Mouse (Mus musculus): ENCODE results near the gene Tmem63c. TPM values are rescaled to one million over a fixed set of nuclear protein-coding genes. Genes with fewer than 3 reads are reported as not detected.
A peak's percentile ranks its signal among the peaks of the same experiment; 100 is the strongest.

Tmem63c gene
- 10 to 100 TPM; 28.4 to 28.8 TPM for total RNA-seq (2021)
- long read RNA-seq, partial matches to known transcripts: 0 of 7 reads
- long read RNA-seq, other reads (novel, unspliced or antisense): 1 of 7 reads

GRCm38 (mm10) chr12:87021040-87021439, at the start of gene Tmem63c:
TSS of gene Tmem63c (plus strand) at chr12:87021340.
- DNase-seq (ENCODE audit: low spot score in 2 of 2): no peak

DNA sequence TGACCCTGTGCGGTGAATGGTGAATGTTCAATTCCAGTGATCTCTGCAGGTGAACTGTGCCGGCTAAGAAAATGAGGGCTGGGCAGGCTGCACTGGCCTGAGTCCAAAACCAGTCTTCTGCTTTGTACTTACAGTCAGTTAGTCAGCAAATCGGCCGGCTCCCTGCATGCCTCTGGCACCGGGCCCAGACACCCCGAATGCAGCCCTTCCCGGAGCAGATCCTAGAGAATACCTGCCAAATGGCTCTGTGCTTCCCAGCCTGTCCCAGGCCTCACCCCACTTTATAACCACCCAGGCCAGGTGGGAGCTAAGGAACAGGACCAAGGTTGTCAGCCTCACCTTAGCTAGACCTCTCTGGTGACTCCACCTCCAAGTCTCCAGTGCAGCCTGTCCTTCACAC, 47.9 kb upstream of the Tmem63c start:
- DNase-seq (ENCODE audit: low spot score in 2 of 2): peak; percentile 51 to 69

DNA sequence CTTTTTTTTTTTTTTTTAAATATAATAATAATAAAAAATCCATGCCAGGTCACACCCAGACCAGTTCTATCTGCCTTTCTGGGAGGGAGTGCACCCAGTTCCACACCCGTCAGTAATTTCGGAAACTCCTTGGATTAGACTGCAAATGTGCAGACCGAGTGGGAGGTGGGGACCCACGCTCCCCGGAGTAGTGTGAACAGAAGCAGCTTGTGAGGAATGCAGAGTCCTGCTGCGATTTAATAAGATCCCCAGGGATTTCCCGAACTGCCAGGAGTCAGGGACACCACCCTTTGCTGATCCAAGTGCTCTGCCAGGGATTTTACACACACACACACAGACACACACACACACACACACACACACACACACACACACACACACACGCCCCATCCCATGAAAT, 47.4 kb upstream of the Tmem63c start:
- no peak for DNase-seq (ENCODE audit: low spot score in 2 of 2)

- DNase-seq (ENCODE audit: low spot score in 2 of 2): peak; percentile 86 to 89
These were observed 46.5 kb upstream of the Tmem63c start for GRCm38 (mm10) chr12:86974387-86975288.

DNA sequence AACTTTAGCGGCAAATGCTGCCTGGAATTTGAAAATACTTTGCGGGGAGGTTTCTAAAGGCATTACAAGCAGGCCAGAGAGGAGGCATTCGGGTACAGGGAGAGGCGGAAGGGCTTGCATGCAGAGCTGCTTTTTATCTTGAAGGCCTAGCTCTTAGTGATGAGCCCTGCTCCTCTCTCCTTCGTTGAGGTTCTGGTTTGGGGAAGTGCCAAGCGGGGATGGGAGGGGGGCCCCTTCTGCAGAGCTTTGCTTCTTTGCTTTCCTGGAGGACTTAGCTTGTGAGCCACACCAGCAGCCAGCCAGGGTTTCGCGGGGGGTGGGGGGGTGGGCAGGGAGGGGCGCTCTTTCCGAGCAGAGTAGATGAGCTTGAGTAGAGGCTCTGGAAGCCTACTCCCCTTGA, 45.4 kb upstream of the Tmem63c start:
- no peak for DNase-seq (ENCODE audit: low spot score in 2 of 2)

DNA sequence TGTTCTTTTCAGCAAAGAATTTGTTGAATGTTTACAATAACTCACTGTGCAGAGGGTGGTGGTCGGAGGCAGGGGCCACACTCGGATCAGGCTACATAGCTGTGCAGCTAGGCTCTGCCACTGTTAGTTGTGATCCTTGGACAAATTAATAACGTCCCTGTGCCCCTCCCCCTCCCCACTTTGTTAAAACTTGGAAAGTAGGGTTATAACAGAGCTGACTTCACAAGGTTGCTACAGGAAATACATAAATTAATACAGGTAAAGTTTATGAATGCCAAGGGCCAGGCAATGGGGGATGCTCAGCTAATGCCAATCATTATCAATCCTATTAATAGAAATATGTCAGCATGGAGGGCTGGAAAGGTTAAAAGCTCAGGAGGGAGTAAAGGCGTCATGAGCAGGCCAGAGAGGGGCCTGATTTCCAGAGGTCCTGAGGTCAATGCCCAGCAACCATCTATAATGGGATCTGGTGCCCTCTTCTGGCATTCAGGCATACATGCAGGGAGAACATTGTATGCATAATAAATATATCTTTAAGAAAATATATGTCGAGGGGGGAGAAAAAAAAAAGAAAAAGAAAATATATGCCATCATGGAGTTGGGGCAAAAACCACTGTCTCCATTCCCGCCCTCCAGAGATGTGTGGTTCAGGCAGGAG, 44.5 kb upstream of the Tmem63c start:
- DNase-seq (ENCODE audit: low spot score in 2 of 2): no peak

GRCm38 (mm10) chr12:86977833-86978232, 43.3 kb upstream of the Tmem63c start:
- peak in 1 of 2 experiments; percentile 58 for DNase-seq (ENCODE audit: low spot score in 2 of 2)

GRCm38 (mm10) chr12:86981180-86981579, 40.0 kb upstream of the Tmem63c start:
- no peak for DNase-seq (ENCODE audit: low spot score in 2 of 2)

GRCm38 (mm10) chr12:86983470-86984193, 37.5 kb upstream of the Tmem63c start:
- peak; percentile 73 to 80 for DNase-seq (ENCODE audit: low spot score in 2 of 2)

- DNase-seq (ENCODE audit: low spot score in 2 of 2): peak in 1 of 2 experiments; percentile 51
These were observed 37.0 kb upstream of the Tmem63c start for GRCm38 (mm10) chr12:86984194-86984555.

- no peak for DNase-seq (ENCODE audit: low spot score in 2 of 2)
These were observed 34.6 kb upstream of the Tmem63c start for GRCm38 (mm10) chr12:86986562-86986961.

- DNase-seq (ENCODE audit: low spot score in 2 of 2): no peak
These were observed 32.9 kb upstream of the Tmem63c start for GRCm38 (mm10) chr12:86988227-86988626.

DNA sequence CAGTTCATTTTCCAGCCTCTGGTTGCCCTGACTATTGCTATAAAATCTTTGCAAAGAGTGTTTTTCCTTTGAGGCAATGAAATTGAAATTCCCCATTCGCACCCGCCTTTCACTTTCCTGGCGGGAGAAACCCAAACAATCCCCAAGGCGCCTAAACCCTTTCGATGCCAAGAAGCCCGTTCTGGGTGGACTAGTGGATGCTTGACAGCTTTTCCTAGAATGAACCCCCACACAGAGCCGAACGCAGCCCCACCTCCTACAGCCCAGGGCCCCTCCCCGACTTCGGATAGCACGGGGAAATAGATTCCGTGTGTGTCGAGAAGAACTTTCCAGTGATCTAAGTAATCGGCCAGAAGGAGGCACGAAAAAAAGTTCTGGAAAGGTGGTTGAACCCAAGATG, 31.8 kb upstream of the Tmem63c start:
- DNase-seq (ENCODE audit: low spot score in 2 of 2): no peak

DNA sequence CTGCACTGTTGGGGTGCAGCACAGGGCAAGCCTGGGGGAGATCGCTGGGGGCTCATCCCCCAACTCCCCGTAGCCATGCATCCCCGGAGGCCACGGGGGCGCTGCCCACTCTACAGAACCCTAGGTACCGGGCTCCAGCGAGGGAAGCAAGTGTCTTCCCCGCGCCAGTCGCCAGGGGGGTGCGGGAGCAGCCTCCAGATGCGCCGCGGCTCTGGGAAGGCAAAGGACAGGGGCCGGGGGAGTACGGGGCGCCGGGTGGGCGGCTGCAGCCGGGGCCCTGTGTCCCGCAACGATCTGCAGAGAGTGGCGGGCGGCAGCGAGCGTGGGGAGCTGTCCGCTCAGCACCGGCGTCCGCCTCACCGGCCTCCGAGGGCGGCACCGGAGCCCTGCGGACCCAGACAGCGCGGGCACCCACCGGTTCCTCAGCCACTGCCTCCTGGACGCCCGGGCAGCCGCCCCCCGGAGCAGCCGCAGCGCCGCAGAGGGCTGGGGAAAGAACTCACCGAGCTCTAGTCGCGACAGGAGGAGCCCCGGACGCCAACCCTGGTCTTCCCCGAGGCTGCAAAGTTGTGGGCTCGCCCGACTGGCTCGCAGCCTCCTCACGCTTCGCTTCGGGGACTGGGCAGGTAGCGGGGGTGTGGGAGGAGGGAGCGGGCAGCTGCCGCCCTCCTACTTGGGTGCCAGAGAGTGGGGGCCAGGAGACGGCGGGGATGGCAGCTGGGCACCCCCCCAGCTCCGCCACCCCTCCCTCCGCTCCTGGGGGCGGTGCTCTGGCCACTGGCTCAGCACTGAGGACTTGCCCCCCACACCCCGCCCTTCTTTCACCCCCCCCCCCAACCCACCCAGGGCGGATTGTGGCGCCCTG, 31.0 kb upstream of the Tmem63c start, which contains the start of gene Zdhhc22:
Zdhhc22 (minus strand) TSS at position 541 of the 865 bp plus-strand sequence.
- DNase-seq (ENCODE audit: low spot score in 2 of 2): peak; percentile 55 to 67

DNA sequence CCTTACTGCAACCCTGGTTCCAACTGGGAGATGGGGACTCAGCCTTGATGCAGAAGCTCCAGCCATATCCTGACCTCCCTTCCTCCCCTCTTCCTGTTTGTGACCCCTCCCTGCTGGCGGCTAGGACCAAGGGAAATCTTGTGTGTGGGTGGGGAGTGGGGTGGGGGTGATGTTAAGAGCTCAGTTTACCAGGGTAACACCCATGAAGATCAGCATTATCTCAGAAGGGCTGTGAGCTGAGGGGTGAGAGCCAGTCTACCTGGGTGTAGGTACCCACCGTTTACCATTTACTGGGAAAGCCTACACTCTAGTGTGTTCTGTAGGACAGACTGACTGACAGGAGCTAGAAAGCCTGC, 30.4 kb upstream of the Tmem63c start:
- DNase-seq (ENCODE audit: low spot score in 2 of 2): no peak

- DNase-seq (ENCODE audit: low spot score in 2 of 2): no peak
These were observed 27.0 kb upstream of the Tmem63c start for GRCm38 (mm10) chr12:86994166-86994565.

DNA sequence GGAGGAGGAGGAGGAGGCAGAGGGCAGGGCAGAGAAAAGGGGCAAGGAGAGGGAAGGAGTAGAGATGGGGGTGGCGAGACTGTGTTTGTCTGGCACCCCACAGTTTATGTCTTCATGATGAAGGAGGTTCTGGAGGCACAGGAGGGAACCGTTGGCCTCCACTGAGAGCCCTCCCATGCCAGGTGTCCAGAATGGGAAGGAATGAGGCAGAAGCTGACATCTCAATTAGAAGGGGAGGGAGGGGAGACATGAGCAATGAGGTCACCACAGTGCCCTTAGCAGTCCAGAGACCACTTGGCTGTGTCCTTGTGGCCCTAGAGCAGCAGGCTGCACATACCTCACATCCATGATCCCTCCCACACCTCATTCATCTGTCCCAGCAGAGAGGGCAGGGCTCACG, 26.4 kb upstream of the Tmem63c start:
- no peak for DNase-seq (ENCODE audit: low spot score in 2 of 2)

DNA sequence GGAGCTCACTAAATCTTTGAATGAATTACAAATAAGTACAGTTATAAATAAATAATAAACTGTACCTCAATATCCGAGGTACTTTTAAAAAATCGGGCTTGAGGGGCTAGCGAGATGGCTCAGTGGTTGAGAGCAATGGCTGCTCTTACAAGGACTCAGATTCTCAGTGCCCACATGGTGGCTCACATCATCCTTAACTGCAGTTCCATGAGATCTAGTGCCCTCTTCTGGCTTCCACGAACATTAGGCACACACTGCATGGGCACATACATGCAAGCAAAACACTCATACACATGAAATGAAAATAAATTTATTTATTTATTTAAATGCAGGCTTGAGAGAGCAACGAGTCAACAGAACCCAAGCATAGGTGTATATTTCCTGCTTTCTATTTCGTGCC, 25.2 kb upstream of the Tmem63c start:
- DNase-seq (ENCODE audit: low spot score in 2 of 2): no peak

GRCm38 (mm10) chr12:86998699-86999098, 22.4 kb upstream of the Tmem63c start:
- peak in 1 of 2 experiments; percentile 11 for DNase-seq (ENCODE audit: low spot score in 2 of 2)

DNA sequence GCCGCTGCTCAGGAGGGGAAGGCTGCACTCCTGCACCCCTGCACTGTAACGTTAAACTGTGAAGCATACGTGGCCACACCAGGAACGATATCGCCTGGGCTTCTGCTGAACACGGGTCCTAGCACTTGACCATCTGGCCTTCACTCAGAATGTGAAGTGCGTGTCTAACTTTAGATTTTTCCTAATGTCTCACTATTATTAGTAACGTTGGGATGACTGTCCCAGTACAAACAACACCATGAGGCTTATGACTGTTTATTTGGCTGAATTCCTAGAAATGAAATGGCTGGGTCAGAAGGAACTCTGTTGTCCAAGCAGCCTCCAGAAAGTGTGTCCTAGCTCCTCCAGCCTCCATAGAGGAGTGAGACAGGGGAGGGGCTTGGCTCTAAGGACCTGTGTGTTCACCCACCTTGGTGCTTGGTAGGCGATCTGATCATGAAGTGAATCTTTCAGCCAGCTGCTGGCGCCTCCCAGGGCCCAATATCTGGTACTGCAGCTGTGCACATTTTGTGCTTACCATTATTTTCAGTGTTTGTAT, 21.8 kb upstream of the Tmem63c start:
- peak in 1 of 2 experiments; percentile 13 for DNase-seq (ENCODE audit: low spot score in 2 of 2)

All from layer of hippocampus, postnatal 10 days (tissue).